Mouse (Mus musculus): ENCODE measurements around the gene Adamts2. TPM values are rescaled to one million over a fixed set of nuclear protein-coding genes. Genes with fewer than 3 reads are reported as not detected.
A peak's percentile ranks its signal among the peaks of the same experiment; 100 is the strongest.

Adamts2 gene
- 0.46 and 0.72 TPM in 2 replicates for polyA plus RNA-seq (2016; fragmentation: Nextera tagmentation; extraction: Ambion mirVana)

DNA sequence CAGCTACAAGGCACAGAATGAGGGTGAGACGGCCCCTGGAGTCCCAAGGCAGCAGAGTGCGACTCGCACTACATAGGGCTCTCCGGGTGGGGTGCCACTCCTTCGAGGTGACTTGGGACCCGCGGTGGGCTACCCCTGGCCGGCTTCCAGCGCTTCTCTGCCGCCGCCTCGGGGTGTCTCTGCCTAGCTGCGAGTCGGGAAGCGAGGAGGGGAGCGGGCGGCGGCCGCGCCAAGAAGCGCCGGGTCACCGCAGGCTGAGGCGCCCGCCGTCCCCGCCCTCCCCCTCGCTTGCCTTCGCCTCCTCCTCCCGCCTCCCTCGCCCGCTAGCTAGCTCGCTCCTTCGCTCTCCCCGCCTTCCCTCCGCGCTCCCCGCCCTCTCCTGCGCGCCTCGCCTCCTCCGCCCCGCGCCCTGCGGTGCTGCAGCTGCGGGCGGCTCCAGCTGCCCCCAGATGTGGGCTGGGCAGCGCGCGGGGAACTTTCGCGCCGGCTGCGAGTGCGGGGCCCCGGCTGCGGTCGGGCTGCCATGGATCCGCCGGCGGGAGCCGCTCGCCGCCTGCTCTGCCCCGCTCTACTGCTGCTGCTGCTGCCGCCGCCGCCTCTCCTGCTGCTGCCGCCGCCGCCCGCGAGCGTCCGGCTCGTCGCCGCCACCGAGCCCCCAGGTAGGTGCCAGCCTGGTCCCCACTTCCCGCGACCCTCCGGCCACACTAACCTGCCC is at the start of gene Adamts2:
Gene Adamts2, plus strand, starts transcription at position 444 of the 715 bp plus-strand sequence.
- H3K9me3 ChIP-seq (replicated peaks): no peaks in the 10 kb centered on the region
- H3K27me3 ChIP-seq (ENCODE audit: low read depth, poor library complexity, severe bottlenecking): peaks cover 84% of the 10 kb centered on the region
- H3K27ac ChIP-seq: peak within 1 kb of the TSS; percentile 73
- no peaks in the 10 kb centered on the region for H3K36me3 ChIP-seq
- H3K4me3 ChIP-seq: peak within 1 kb of the TSS; percentile 77
- peak; percentile 82 for DNase-seq (ENCODE audit: low spot score)
- H3K4me1 ChIP-seq: peaks cover 22% of the 10 kb centered on the region
- WGBS: under 1% methylated on average over 78 of the region's 82 CpGs

DNA sequence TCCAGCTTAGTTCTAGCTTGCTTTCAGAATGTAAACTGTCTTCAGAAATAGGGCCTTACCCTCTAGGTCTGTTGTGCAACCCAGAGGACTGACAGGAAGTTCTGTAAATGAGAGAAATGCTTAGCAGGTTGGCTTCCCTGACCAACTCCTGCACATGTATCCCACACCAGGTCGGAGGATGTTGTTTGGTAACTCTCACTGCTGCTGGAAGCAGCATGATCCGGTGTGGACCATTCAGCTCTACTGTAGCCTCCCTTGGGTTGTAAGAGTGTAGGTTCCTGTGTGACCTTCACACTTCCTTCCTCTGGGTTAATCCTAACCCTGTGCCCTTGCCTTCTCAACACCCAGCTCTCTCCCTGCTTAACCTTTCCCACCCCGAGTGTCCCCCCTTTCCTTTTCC is 44.8 kb upstream of the Adamts2 start:
- peaks cover 1% of the 10 kb centered on the region; the same call in 1 of the 2 replicates for H3K4me1 ChIP-seq
- no peaks in the 10 kb centered on the region for H3K9me3 ChIP-seq (replicated peaks)
- no peaks in the 10 kb centered on the region for H3K36me3 ChIP-seq
- no peak overlapping the region for H3K4me3 ChIP-seq
- no peaks in the 10 kb centered on the region for H3K27me3 ChIP-seq (ENCODE audit: low read depth, poor library complexity, severe bottlenecking)
- no peak overlapping the region for H3K27ac ChIP-seq
- WGBS: 88% methylated on average over 3 of the region's 3 CpGs
- DNase-seq (ENCODE audit: low spot score): no peak

DNA sequence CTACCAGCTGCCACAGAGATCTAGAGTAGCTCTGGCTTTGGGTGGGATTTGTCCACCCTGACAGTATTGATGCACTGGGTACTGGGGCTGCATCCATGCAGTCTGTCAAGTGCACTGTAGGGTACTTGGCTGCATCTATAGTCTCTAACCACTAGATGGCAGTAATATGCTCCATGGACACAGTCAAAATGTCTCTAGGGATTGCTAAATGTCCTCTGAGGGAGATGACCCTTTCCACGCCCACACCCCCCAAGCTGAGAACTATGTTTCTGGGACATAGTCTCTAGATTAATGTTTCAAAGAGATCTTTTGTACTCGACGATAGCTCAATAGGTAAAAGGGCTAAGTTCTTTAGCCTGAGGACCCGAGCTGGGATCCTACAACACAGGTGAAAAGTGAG is 42.8 kb upstream of the Adamts2 start:
- 35% methylated on average over 4 of the region's 4 CpGs for WGBS
- H3K4me1 ChIP-seq: peaks cover 7% of the 10 kb centered on the region
- no peaks in the 10 kb centered on the region for H3K36me3 ChIP-seq
- no peaks in the 10 kb centered on the region for H3K27me3 ChIP-seq (ENCODE audit: low read depth, poor library complexity, severe bottlenecking)
- DNase-seq (ENCODE audit: low spot score): no peak
- no peak overlapping the region for H3K4me3 ChIP-seq
- H3K9me3 ChIP-seq (replicated peaks): no peaks in the 10 kb centered on the region
- no peak overlapping the region for H3K27ac ChIP-seq

DNA sequence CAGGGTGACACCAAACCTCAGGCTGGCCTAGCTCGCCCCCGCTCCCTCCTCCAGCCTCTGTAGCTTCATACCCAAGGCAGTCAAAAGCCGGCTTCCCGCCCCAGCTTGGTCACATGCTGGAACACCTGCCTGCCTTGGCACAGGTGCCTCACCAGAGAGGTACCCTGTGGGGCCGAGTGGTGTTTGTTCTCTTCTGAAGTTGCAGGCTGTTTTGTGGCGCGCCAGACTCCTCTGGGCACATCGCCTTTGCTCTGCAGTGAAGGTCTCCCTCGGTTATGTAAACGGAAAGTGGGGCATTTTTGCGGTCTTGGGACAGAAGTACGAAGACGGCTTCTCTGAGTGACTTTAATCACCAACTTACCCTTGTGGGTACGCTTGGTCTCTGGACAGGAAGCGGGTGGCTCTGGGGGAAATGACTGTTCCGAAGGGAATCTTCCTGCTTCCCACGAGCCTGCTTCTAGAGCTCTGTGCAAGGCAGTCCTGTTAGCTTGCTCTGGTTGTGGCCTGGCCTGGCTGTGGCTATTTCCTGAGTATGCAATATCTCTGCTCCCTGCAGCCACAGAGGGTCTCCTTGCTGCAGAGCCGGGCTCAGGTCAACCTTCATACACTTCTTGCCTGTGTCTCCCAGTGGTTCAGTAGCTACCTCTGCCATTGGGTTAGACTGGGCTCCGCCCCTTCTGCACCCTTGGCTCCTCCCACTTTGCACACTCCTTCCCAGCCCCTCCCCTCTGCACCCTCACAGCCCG is 36.2 kb upstream of the Adamts2 start:
- no peaks in the 10 kb centered on the region for H3K27me3 ChIP-seq (ENCODE audit: low read depth, poor library complexity, severe bottlenecking)
- H3K4me3 ChIP-seq: no peak overlapping the region
- 82% methylated on average over 20 of the region's 20 CpGs for WGBS
- no peak overlapping the region for H3K27ac ChIP-seq
- no peaks in the 10 kb centered on the region for H3K36me3 ChIP-seq
- DNase-seq (ENCODE audit: low spot score): no peak
- H3K9me3 ChIP-seq (replicated peaks): no peaks in the 10 kb centered on the region
- peaks cover 16% of the 10 kb centered on the region for H3K4me1 ChIP-seq

DNA sequence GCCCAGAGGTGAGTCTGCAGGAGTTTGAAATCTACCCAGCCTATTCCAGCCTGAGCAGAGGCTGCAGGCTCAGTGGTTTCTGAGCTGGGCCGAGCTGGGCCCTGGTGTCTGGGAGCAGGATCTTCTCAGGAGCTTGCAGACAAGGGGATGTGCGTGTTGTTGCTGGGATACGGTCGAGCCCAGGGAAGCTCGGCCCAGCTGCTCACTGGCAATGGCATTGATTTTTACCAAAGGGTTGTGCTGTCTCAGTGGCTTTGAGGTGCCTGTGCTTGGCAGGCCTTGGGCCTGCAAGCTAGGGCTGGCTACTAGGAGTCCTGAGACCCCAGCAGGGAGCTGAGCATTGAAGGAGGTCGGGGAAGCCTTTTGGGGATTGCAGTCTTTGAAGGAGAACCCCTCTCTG is 30.4 kb upstream of the Adamts2 start:
- H3K27ac ChIP-seq: no peak overlapping the region
- 86% methylated on average over 6 of the region's 6 CpGs for WGBS
- no peaks in the 10 kb centered on the region for H3K9me3 ChIP-seq (replicated peaks)
- H3K36me3 ChIP-seq: no peaks in the 10 kb centered on the region
- H3K27me3 ChIP-seq (ENCODE audit: low read depth, poor library complexity, severe bottlenecking): no peaks in the 10 kb centered on the region
- H3K4me3 ChIP-seq: no peak overlapping the region
- DNase-seq (ENCODE audit: low spot score): no peak
- 0 out of 2 replicates have a peak, but pooled peaks cover 11% of the 10 kb centered on the region for H3K4me1 ChIP-seq

DNA sequence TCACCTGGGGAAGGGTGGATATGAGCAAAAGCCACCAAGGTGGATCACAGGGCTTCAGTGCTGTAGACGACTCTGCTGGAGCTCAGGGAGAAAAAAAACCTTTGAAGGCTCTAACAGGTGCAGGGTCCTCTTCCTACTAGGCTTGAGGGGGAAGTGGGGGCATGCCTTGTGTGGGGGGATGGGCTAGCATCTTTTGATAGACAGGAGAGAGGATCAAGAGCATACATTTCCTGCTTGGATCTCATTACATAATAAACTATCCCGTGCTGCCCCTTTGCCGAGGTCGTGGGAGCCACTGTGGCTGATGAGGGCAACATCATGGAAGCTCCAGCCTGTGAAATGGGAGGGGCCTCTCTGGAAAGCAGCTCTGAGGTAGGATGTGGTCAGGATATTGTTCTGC is 25.4 kb upstream of the Adamts2 start:
- DNase-seq (ENCODE audit: low spot score): no peak
- Histone ChIP-seq H3K9me3 (replicated peaks) (no peaks in the 10 kb centered on the region), H3K4me3 (no peak overlapping the region), H3K27me3 (ENCODE audit: low read depth, poor library complexity, severe bottlenecking) (no peaks in the 10 kb centered on the region), H3K27ac (no peak overlapping the region), H3K36me3 (no peaks in the 10 kb centered on the region), H3K4me1 (peaks cover 6% of the 10 kb centered on the region; the same call in 1 of the 2 replicates)
- 69% methylated on average over 4 of the region's 4 CpGs for WGBS

DNA sequence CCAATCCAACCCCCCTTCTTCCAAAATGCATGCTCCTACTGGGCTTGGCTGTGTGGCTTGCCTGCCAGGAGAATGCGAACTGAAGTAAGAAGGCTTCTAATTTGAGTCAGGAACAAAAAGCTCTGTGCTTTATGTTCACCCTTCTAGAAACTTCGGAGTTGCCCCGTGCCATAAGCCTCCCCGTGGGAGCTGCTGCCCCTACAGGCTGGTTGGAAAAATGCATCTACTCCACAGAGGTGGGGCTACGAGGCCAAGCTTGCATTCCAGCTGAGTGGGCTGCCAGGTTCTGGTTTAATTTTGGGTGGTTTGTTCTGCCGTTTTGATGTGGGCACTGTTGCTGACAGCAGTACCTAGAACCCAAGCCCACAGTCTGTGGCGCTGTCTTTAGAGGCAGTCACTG is 14.9 kb upstream of the Adamts2 start:
- Histone ChIP-seq H3K9me3 (replicated peaks) (no peaks in the 10 kb centered on the region), H3K27ac (no peak overlapping the region), H3K4me1 (no peaks in the 10 kb centered on the region; the same call in 1 of the 2 replicates), H3K27me3 (ENCODE audit: low read depth, poor library complexity, severe bottlenecking) (no peaks in the 10 kb centered on the region), H3K4me3 (no peak overlapping the region), H3K36me3 (no peaks in the 10 kb centered on the region)
- DNase-seq (ENCODE audit: low spot score): no peak
- 64% methylated on average over 7 of the region's 7 CpGs for WGBS

DNA sequence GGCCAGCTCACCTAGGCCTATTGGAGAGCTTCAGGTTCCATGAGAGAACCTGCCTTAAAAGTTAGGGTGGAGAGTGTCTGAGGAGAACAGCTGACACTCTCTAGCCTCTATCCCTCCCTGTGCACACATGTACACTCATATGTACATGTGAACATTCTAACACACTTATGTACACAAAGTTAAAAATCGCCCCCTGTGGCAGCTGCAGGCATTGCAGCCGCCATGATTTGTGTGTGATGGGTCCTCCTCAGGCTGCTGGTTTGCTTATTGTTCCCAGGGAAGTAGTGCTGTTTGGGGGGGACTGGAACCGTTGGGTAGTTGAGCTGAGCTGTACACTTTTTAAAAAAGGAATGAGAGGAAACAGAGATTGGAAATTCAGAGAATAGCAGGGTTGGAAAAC is 14.1 kb upstream of the Adamts2 start:
- DNase-seq (ENCODE audit: low spot score): peak; percentile 67
- H3K27ac ChIP-seq: no peak overlapping the region
- H3K4me3 ChIP-seq: no peak overlapping the region
- H3K27me3 ChIP-seq (ENCODE audit: low read depth, poor library complexity, severe bottlenecking): no peaks in the 10 kb centered on the region; the same call in 1 of the 2 replicates
- H3K4me1 ChIP-seq: peaks cover 1% of the 10 kb centered on the region; the same call in 1 of the 2 replicates
- no peaks in the 10 kb centered on the region for H3K36me3 ChIP-seq
- H3K9me3 ChIP-seq (replicated peaks): no peaks in the 10 kb centered on the region
- WGBS: 22% methylated on average over 3 of the region's 3 CpGs

DNA sequence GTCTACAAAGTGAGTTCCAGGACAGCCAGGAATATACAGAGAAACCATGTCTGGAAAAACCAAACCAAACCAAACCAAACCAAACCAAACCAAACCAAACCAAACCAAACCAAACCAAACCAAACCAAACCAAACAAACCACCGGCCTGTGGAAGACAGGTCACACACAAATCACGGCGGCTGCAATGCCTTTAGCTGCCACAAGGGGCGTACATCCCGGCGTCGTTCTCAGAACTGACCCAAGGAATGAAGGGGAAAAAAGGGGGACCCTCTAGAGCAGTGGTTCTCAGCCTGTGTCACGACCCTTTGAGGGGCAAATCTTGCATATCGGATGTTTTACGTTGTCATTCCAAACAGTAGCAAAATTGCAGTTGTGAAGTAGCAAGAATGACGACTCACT is 12.8 kb upstream of the Adamts2 start:
- Histone ChIP-seq H3K9me3 (replicated peaks) (no peaks in the 10 kb centered on the region), H3K36me3 (no peaks in the 10 kb centered on the region), H3K27ac (no peak overlapping the region), H3K4me3 (no peak overlapping the region), H3K27me3 (ENCODE audit: low read depth, poor library complexity, severe bottlenecking) (no peaks in the 10 kb centered on the region; the same call in 1 of the 2 replicates), H3K4me1 (peaks cover 10% of the 10 kb centered on the region)
- peak; percentile 66 for DNase-seq (ENCODE audit: low spot score)
- WGBS: 39% methylated on average over 11 of the region's 11 CpGs

DNA sequence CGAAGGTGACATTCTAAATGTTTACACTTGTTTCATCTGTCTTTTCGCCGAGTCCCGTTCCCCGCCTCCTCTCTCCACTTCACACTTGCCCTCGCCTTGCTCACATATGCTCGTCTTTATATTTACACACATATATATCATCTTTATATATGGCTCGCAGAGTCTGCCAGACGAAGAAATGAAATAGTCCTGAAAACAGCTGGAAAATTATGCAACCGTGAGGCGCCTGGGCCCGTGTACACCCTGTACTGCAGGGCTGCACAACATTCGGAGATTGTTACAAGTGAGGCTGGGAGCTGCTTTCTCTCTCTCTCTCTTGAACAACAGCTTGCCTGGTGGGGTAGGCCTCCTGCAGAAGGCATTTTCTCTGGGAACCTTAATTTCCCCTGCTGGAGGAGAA is 10.8 kb upstream of the Adamts2 start:
- 90% methylated on average over 13 of the region's 13 CpGs for WGBS
- H3K27me3 ChIP-seq (ENCODE audit: low read depth, poor library complexity, severe bottlenecking): no peaks in the 10 kb centered on the region; the same call in none of the 2 replicates
- H3K36me3 ChIP-seq: no peaks in the 10 kb centered on the region
- no peak for DNase-seq (ENCODE audit: low spot score)
- H3K9me3 ChIP-seq (replicated peaks): no peaks in the 10 kb centered on the region
- no peak overlapping the region for H3K27ac ChIP-seq
- H3K4me3 ChIP-seq: no peak overlapping the region
- H3K4me1 ChIP-seq: peaks cover 11% of the 10 kb centered on the region

DNA sequence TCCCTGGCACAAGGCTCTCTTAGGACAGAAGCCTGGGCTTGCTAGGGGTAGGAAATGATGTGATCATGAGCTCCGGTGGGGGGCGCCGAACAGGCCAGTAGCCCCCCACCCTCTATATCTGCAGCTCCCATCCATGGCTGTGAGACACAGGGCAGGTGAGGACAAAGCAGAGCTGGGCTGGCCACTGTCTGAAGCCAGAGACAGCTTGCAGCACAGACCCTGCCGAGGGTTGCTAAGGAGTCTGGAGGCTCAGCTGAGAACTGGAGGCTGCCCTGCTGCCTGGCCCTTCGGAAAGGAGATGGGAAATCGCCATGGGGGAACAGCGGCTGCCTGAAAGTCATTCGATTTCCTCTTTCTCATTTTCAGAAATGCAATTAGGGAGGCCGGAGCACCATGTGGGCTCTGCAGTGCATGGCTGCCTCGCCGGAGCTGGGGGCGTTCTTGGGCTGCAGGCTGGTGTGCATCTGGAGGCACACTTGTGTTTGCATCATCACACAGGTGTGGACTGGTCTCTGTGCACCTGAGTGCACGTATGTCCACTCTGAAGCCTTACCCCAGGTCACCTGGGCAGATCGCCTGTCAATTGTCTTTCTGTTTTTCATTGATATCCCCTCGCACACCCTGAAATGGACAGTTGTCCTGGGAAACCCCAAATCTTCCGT is 8.9 kb upstream of the Adamts2 start:
- H3K36me3 ChIP-seq: no peaks in the 10 kb centered on the region
- 83% methylated on average over 16 of the region's 16 CpGs for WGBS
- peaks cover 14% of the 10 kb centered on the region for H3K4me1 ChIP-seq
- H3K9me3 ChIP-seq (replicated peaks): no peaks in the 10 kb centered on the region
- DNase-seq (ENCODE audit: low spot score): no peak
- H3K4me3 ChIP-seq: no peak overlapping the region
- H3K27ac ChIP-seq: no peak overlapping the region
- no peaks in the 10 kb centered on the region; the same call in none of the 2 replicates for H3K27me3 ChIP-seq (ENCODE audit: low read depth, poor library complexity, severe bottlenecking)

DNA sequence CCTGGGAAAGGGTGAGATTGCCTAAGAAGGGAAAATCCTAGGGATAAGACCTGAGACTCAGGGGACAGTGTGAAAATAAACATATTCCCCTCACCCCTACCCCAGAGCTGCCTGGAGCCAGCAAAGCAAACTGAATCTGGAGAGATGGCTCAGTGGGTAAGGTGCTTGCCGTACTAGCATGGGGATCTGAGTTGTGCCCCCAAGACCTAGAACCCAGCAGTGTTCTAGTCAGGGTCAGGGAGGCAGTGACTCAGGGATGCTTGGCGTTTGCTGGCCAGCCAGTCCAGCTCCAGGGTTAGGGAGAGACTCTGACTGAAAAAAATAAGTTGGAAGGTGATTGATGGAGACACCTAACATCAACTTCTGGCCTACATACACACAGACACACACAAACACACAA is 5.3 kb upstream of the Adamts2 start:
- H3K27me3 ChIP-seq (ENCODE audit: low read depth, poor library complexity, severe bottlenecking): peaks cover 32% of the 10 kb centered on the region
- 82% methylated on average over 2 of the region's 2 CpGs for whole genome bisulfite sequencing
- DNase-seq (ENCODE audit: low spot score): no peak
- no peak overlapping the region for H3K4me3 ChIP-seq
- H3K9me3 ChIP-seq (replicated peaks): no peaks in the 10 kb centered on the region
- peaks cover 15% of the 10 kb centered on the region for H3K4me1 ChIP-seq
- no peak overlapping the region for H3K27ac ChIP-seq
- H3K36me3 ChIP-seq: no peaks in the 10 kb centered on the region

DNA sequence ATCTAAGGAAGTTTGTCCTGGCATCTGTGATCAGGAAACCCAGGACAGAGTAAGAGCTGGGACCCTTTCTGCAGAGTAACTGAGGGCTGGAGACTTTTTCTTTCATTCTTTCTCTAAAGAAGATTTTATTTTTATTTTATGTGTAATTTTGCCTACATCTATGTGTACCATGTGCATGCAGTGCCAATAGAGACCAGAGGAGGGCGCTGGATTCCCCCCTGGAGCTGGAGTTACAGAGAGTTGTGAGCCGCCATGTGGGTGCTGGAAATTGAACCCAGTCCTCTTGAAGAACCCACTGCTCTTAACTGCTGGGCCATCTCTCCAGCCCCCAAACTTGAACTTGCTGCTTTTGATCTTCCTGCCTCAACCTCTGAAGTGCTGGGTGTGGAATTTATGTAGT is 2.7 kb upstream of the Adamts2 start:
- peaks cover 26% of the 10 kb centered on the region for H3K4me1 ChIP-seq
- H3K9me3 ChIP-seq (replicated peaks): no peaks in the 10 kb centered on the region
- no peak for DNase-seq (ENCODE audit: low spot score)
- 55% methylated on average over 2 of the region's 2 CpGs for WGBS
- H3K4me3 ChIP-seq: no peak overlapping the region
- H3K27ac ChIP-seq: no peak overlapping the region
- no peaks in the 10 kb centered on the region for H3K36me3 ChIP-seq
- peaks cover 57% of the 10 kb centered on the region for H3K27me3 ChIP-seq (ENCODE audit: low read depth, poor library complexity, severe bottlenecking)

Measured in limb, embryonic 10.5 days (tissue).